ENCODE assay signal across 8 mouse cellular contexts in genomic region chr5:89839627-89840026, GRCm38 (mm10). TPM values are rescaled to one million over a fixed set of nuclear protein-coding genes. Genes with fewer than 3 reads are reported as not detected.
DNase-seq lines count a peak whose midpoint lies in the region; ATAC-seq and TF ChIP-seq lines count a peak whose summit lies in the region.
"Had no signal": no experiment of that assay in that cellular context is flagged by ENCODE, and none has a peak within 500 bp of the region (broad histone marks: within the 10 kb centered on the region; RNA-seq: fewer than 3 reads in every experiment).

No protein-coding gene starts in this region.

- intact Hi-C loops in left cerebral cortex, postnatal 4 days (cut with DNase I), result no loop called here

- H3K4me1 ChIP-seq in embryonic fibroblast, embryonic 13.5 days (ENCODE audit: control insufficient read depth, insufficient read depth, low read length), result peaks cover 8% of the 10 kb centered on the region; the same call in 1 of the 2 replicates

- peak; percentile 39; the same call in 1 of the 2 replicates for TF ChIP-seq CTCF in embryonic fibroblast, embryonic 13.5 days (IDR thresholded peaks at IDR 0.05; ENCODE audit: borderline replicate concordance, insufficient read depth, low read length)

- no peak for ATAC-seq in monocyte, adult 5-6 weeks (replicated peaks; ENCODE audit: insufficient number of reproducible peaks, low FRiP score, low TSS enrichment, poor library complexity, severe bottlenecking)

- no peak overlapping the region for H3K27ac ChIP-seq in embryonic fibroblast, embryonic 13.5 days (ENCODE audit: insufficient read depth, low read length)

- no peak for TF ChIP-seq POLR2A in embryonic fibroblast, embryonic 13.5 days (IDR thresholded peaks at IDR 0.05; ENCODE audit: low read depth, low read length)

- H3K4me3 ChIP-seq in embryonic fibroblast, embryonic 13.5 days (ENCODE audit: insufficient read depth, low read length), result no peak overlapping the region
- H3K4me3 ChIP-seq: myocyte had no signal

- DNase-seq in left cerebral cortex, adult 18-20 months (ENCODE audit: low spot score in 2 of 2), result peak; percentile 32 to 33
- no peak for DNase-seq in left cerebral cortex, adult 11 months (ENCODE audit: low spot score)
- DNase-seq in adrenal gland, postnatal 25 days, result peak; percentile 38
- DNase-seq in left cerebral cortex, postnatal 4 days, result peak; percentile 11
- DNase-seq in urinary bladder, postnatal 10 days (ENCODE audit: low spot score), result no peak

RNA-seq across cellular contexts. Expression of gene Adamts3, which starts 43.5 kb away (rescaled TPM):
- 10 to 100 TPM; 17.6 to 19.3 TPM for total RNA-seq in left cerebral cortex, adult 18-20 months (2021)
- total RNA-seq in adrenal gland, postnatal 25 days (2021), result 5.4 and 8.5 TPM in 2 replicates
- 2.7 and 5.1 TPM in 2 replicates for polyA plus RNA-seq in embryonic fibroblast, embryonic 13.5 days (2011; ENCODE audit: insufficient read length, low read depth, missing spikeins)
- 10 to 100 TPM; 63.6 to 71.7 TPM for total RNA-seq in left cerebral cortex, postnatal 4 days (2021)
- 4.4 TPM in 1 of 3 replicates, not detected in the others for total RNA-seq in monocyte, adult 5-6 weeks (2017)

Comparison
In these comparisons a context has a peak if more than half of its experiments do, and no peak if none do; other contexts are left out.
1. DNase-seq: peak in left cerebral cortex, adult 18-20 months (2 of 2), adrenal gland, postnatal 25 days (single experiment) and left cerebral cortex, postnatal 4 days (single experiment); none in left cerebral cortex, adult 11 months (single experiment) and urinary bladder, postnatal 10 days (single experiment).